Mouse (Mus musculus): ENCODE measurements around the gene Zfp866. TPM values are rescaled to one million over a fixed set of nuclear protein-coding genes. Genes with fewer than 3 reads are reported as not detected.

Gene Zfp866
- polyA plus RNA-seq, 1 experiment = not detected

GRCm38 (mm10) chr8:69809820-69810219 lies 18.8 kb upstream of the Zfp866 start:
- Histone ChIP-seq H3K4me3 (replicated peaks) (peak overlapping the region; percentile 39), H3K27me3 (replicated peaks) (no peaks in the 10 kb centered on the region), H3K4me1 (peaks cover 49% of the 10 kb centered on the region), H3K9me3 (no peaks in the 10 kb centered on the region), H3K36me3 (replicated peaks; ENCODE audit: low read length) (peaks cover 76% of the 10 kb centered on the region)
- no peak for TF ChIP-seq GATA1 (IDR thresholded peaks at IDR 0.05; ENCODE audit: borderline replicate concordance, low read length)
- no peak for TF ChIP-seq FLI1 (IDR thresholded peaks at IDR 0.05; ENCODE audit: low read length)

- Histone ChIP-seq H3K27me3 (replicated peaks) (no peaks in the 10 kb centered on the region), H3K4me3 (replicated peaks) (peak overlapping the region; percentile 93), H3K36me3 (replicated peaks; ENCODE audit: low read length) (peaks cover 76% of the 10 kb centered on the region), H3K9me3 (no peaks in the 10 kb centered on the region), H3K4me1 (peaks cover 49% of the 10 kb centered on the region)
- TF ChIP-seq FLI1 (IDR thresholded peaks at IDR 0.05; ENCODE audit: low read length) (no peak), GATA1 (IDR thresholded peaks at IDR 0.05; ENCODE audit: borderline replicate concordance, low read length) (no peak)
These were observed 18.0 kb upstream of the Zfp866 start for GRCm38 (mm10) chr8:69808864-69809403.

- TF ChIP-seq FLI1 (IDR thresholded peaks at IDR 0.05; ENCODE audit: low read length) (no peak), GATA1 (IDR thresholded peaks at IDR 0.05; ENCODE audit: borderline replicate concordance, low read length) (no peak)
These were observed 17.3 kb upstream of the Zfp866 start, which contains the start of gene Gmip for GRCm38 (mm10) chr8:69808094-69808863. Gmip (plus strand) TSS chr8:69808679.

GRCm38 (mm10) chr8:69807236-69807635 lies 16.3 kb upstream of the Zfp866 start:
- no peak for TF ChIP-seq FLI1 (IDR thresholded peaks at IDR 0.05; ENCODE audit: low read length)
- no peak for TF ChIP-seq GATA1 (IDR thresholded peaks at IDR 0.05; ENCODE audit: borderline replicate concordance, low read length)

More at GRCm38 (mm10) chr8:69808094-69808863, 17.3 kb upstream of the Zfp866 start, which contains the start of gene Gmip:
- Histone ChIP-seq H3K4me1 (peaks cover 53% of the 10 kb centered on the region), H3K27me3 (replicated peaks) (no peaks in the 10 kb centered on the region), H3K9me3 (no peaks in the 10 kb centered on the region), H3K4me3 (replicated peaks) (peak within 1 kb of the TSS; percentile 93), H3K36me3 (replicated peaks; ENCODE audit: low read length) (peaks cover 76% of the 10 kb centered on the region)

GRCm38 (mm10) chr8:69805491-69805890 lies 14.5 kb upstream of the Zfp866 start:
- no peak for TF ChIP-seq GATA1 (IDR thresholded peaks at IDR 0.05; ENCODE audit: borderline replicate concordance, low read length)
- TF ChIP-seq FLI1 (IDR thresholded peaks at IDR 0.05; ENCODE audit: low read length) = no peak
- Histone ChIP-seq H3K4me1 (peaks cover 53% of the 10 kb centered on the region), H3K27me3 (replicated peaks) (no peaks in the 10 kb centered on the region), H3K9me3 (no peaks in the 10 kb centered on the region), H3K4me3 (replicated peaks) (peak overlapping the region; percentile 30), H3K36me3 (replicated peaks; ENCODE audit: low read length) (peaks cover 82% of the 10 kb centered on the region)

More at GRCm38 (mm10) chr8:69807236-69807635, 16.3 kb upstream of the Zfp866 start:
- Histone ChIP-seq H3K4me3 (replicated peaks) (no peak overlapping the region), H3K36me3 (replicated peaks; ENCODE audit: low read length) (peaks cover 82% of the 10 kb centered on the region), H3K9me3 (no peaks in the 10 kb centered on the region), H3K4me1 (peaks cover 53% of the 10 kb centered on the region), H3K27me3 (replicated peaks) (no peaks in the 10 kb centered on the region)

- Histone ChIP-seq H3K27me3 (replicated peaks) (no peaks in the 10 kb centered on the region), H3K9me3 (no peaks in the 10 kb centered on the region), H3K4me3 (replicated peaks) (peak overlapping the region; percentile 30), H3K36me3 (replicated peaks; ENCODE audit: low read length) (peaks cover 82% of the 10 kb centered on the region), H3K4me1 (peaks cover 56% of the 10 kb centered on the region)
- TF ChIP-seq FLI1 (IDR thresholded peaks at IDR 0.05; ENCODE audit: low read length) (no peak), GATA1 (IDR thresholded peaks at IDR 0.05; ENCODE audit: borderline replicate concordance, low read length) (no peak)
These were observed 14.1 kb upstream of the Zfp866 start for GRCm38 (mm10) chr8:69805086-69805485.

GRCm38 (mm10) chr8:69804537-69804936 lies 13.6 kb upstream of the Zfp866 start:
- H3K9me3 ChIP-seq = no peaks in the 10 kb centered on the region
- H3K36me3 ChIP-seq (replicated peaks; ENCODE audit: low read length) = peaks cover 86% of the 10 kb centered on the region
- no peak overlapping the region for H3K4me3 ChIP-seq (replicated peaks)
- peaks cover 51% of the 10 kb centered on the region for H3K4me1 ChIP-seq
- no peaks in the 10 kb centered on the region for H3K27me3 ChIP-seq (replicated peaks)
- TF ChIP-seq GATA1 (IDR thresholded peaks at IDR 0.05; ENCODE audit: borderline replicate concordance, low read length) (no peak), FLI1 (IDR thresholded peaks at IDR 0.05; ENCODE audit: low read length) (no peak)

- no peak for TF ChIP-seq GATA1 (IDR thresholded peaks at IDR 0.05; ENCODE audit: borderline replicate concordance, low read length)
- TF ChIP-seq FLI1 (IDR thresholded peaks at IDR 0.05; ENCODE audit: low read length) = no peak
- H3K9me3 ChIP-seq = no peaks in the 10 kb centered on the region
- no peaks in the 10 kb centered on the region for H3K27me3 ChIP-seq (replicated peaks)
- H3K4me1 ChIP-seq = peaks cover 39% of the 10 kb centered on the region
- H3K36me3 ChIP-seq (replicated peaks; ENCODE audit: low read length) = peaks cover 98% of the 10 kb centered on the region
- no peak overlapping the region for H3K4me3 ChIP-seq (replicated peaks)
These were observed 12.4 kb upstream of the Zfp866 start for GRCm38 (mm10) chr8:69803366-69803765.

- peaks cover 98% of the 10 kb centered on the region for H3K36me3 ChIP-seq (replicated peaks; ENCODE audit: low read length)
- no peak overlapping the region for H3K4me3 ChIP-seq (replicated peaks)
- no peaks in the 10 kb centered on the region for H3K27me3 ChIP-seq (replicated peaks)
- H3K4me1 ChIP-seq = peaks cover 27% of the 10 kb centered on the region
- TF ChIP-seq FLI1 (IDR thresholded peaks at IDR 0.05; ENCODE audit: low read length) = no peak
- H3K9me3 ChIP-seq = no peaks in the 10 kb centered on the region
These were observed 11.2 kb upstream of the Zfp866 start for GRCm38 (mm10) chr8:69802216-69802615.

- TF ChIP-seq FLI1 (IDR thresholded peaks at IDR 0.05; ENCODE audit: low read length) (no peak), GATA1 (IDR thresholded peaks at IDR 0.05; ENCODE audit: borderline replicate concordance, low read length) (no peak)
- H3K4me1 ChIP-seq = peaks cover 23% of the 10 kb centered on the region; the same call in 1 of the 2 replicates
- H3K4me3 ChIP-seq (replicated peaks) = no peak overlapping the region
- no peaks in the 10 kb centered on the region for H3K9me3 ChIP-seq
- H3K27me3 ChIP-seq (replicated peaks) = no peaks in the 10 kb centered on the region
- peaks cover 98% of the 10 kb centered on the region for H3K36me3 ChIP-seq (replicated peaks; ENCODE audit: low read length)
These were observed 10.8 kb upstream of the Zfp866 start for GRCm38 (mm10) chr8:69801796-69802195.

Measured in megakaryocyte, embryonic 14.5 days (primary cell).